Mouse (Mus musculus): Measurements from ENCODE around the gene Cmss1. TPM values are rescaled to one million over a fixed set of nuclear protein-coding genes. Genes with fewer than 3 reads are reported as not detected.

Gene Cmss1
- polyA plus RNA-seq, 1 experiment from 2014 or later = 67.9 TPM

DNA sequence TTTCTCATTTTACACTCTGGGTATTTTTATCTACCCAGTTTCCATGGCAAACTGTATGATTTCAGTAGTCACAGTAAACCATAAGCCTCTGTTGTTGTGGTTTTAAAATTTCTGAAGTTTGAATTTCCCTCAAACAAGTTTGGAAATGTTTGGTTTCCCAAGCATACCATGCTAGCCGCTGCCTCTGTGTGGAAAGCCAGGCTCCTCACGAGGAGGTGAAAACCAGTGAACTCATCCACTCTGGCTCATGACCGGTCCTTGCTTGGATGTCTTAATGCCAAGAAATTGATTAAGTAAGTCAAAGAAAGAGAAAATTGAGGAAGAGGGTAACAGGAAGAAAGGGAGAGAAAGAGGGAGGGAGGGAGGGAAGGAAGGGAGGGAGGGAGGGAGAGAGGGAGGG is 48.4 kb downstream of the Cmss1 start:
- TF ChIP-seq CTCF (IDR thresholded peaks at IDR 0.05; ENCODE audit: low read depth) = no peak
- WGBS = 78% methylated on average over 3 of the region's 3 CpGs
- no peak overlapping the region for H3K27ac ChIP-seq (ENCODE audit: low read depth)
- peaks cover 8% of the 10 kb centered on the region; the same call in 1 of the 2 replicates for H3K4me1 ChIP-seq (ENCODE audit: insufficient read depth)
- no peak for DNase-seq
- no peak overlapping the region for H3K4me2 ChIP-seq
- no peak overlapping the region for H3K4me3 ChIP-seq (ENCODE audit: low read depth, low read length)
- H3K9me3 ChIP-seq (ENCODE audit: low read depth, low read length) = no peaks in the 10 kb centered on the region
- H3K9ac ChIP-seq = no peak overlapping the region
- H3K27me3 ChIP-seq (ENCODE audit: insufficient read depth, low read length) = no peaks in the 10 kb centered on the region
- peaks cover 5% of the 10 kb centered on the region; the same call in 1 of the 2 replicates for H3K36me3 ChIP-seq (ENCODE audit: insufficient read depth)
- ATAC-seq (ENCODE audit: insufficient read depth) = no peak

GRCm38 (mm10) chr16:57556244-57556643 is 50.4 kb downstream of the Cmss1 start:
- 64% methylated on average over 2 of the region's 2 CpGs for WGBS
- H3K27ac ChIP-seq (ENCODE audit: low read depth) = no peak overlapping the region
- H3K36me3 ChIP-seq (ENCODE audit: insufficient read depth) = peaks cover under 1% of the 10 kb centered on the region; the same call in 1 of the 2 replicates
- H3K4me3 ChIP-seq (ENCODE audit: low read depth, low read length) = no peak overlapping the region
- no peaks in the 10 kb centered on the region for H3K27me3 ChIP-seq (ENCODE audit: insufficient read depth, low read length)
- no peak overlapping the region for H3K4me2 ChIP-seq
- ATAC-seq (ENCODE audit: insufficient read depth) = no peak
- peaks cover 12% of the 10 kb centered on the region; the same call in 1 of the 2 replicates for H3K4me1 ChIP-seq (ENCODE audit: insufficient read depth)
- no peak for DNase-seq
- no peaks in the 10 kb centered on the region for H3K9me3 ChIP-seq (ENCODE audit: low read depth, low read length)
- H3K9ac ChIP-seq = no peak overlapping the region
- no peak for TF ChIP-seq CTCF (IDR thresholded peaks at IDR 0.05; ENCODE audit: low read depth)

- no peaks in the 10 kb centered on the region; the same call in 1 of the 2 replicates for H3K36me3 ChIP-seq (ENCODE audit: insufficient read depth)
- H3K27ac ChIP-seq (ENCODE audit: low read depth) = no peak overlapping the region
- DNase-seq = no peak
- TF ChIP-seq CTCF (IDR thresholded peaks at IDR 0.05; ENCODE audit: low read depth) = no peak
- no peak for ATAC-seq (ENCODE audit: insufficient read depth)
- no peak overlapping the region for H3K9ac ChIP-seq
- no peaks in the 10 kb centered on the region for H3K27me3 ChIP-seq (ENCODE audit: insufficient read depth, low read length)
- no peak overlapping the region for H3K4me2 ChIP-seq
- no peak overlapping the region for H3K4me3 ChIP-seq (ENCODE audit: low read depth, low read length)
- peaks cover 12% of the 10 kb centered on the region for H3K4me1 ChIP-seq (ENCODE audit: insufficient read depth)
- 73% methylated on average over 4 of the region's 4 CpGs for WGBS
- no peaks in the 10 kb centered on the region for H3K9me3 ChIP-seq (ENCODE audit: low read depth, low read length)
Observed at GRCm38 (mm10) chr16:57555667-57556066, 51.0 kb downstream of the Cmss1 start.

DNA sequence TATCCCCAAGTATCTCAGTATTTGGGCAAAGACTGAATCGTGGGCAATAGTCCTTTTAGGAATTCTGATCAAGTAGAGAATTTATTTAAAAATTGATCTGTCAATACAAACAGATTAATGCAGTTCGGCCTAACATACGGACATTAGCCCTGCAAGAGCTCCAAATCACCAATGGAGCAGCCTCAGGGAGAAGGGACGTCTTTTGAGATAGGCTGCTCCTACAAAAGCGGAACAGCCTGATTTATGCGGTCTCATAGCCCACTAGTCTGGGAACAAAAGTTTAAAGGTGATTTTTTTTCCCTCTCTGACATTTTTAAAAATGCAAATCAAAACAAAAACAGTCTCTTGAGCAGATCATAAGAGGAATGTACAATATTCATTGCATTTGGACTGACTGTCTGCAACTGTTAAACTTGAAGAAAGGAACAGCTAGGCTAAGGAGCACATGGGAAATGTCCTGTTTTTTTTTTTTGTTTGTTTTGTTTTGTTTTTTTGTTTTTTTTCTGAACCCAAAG is 51.7 kb downstream of the Cmss1 start:
- H3K36me3 ChIP-seq (ENCODE audit: insufficient read depth) = no peaks in the 10 kb centered on the region; the same call in 1 of the 2 replicates
- H3K27me3 ChIP-seq (ENCODE audit: insufficient read depth, low read length) = no peaks in the 10 kb centered on the region
- H3K27ac ChIP-seq (ENCODE audit: low read depth) = no peak overlapping the region
- no peak overlapping the region for H3K9ac ChIP-seq
- no peaks in the 10 kb centered on the region for H3K9me3 ChIP-seq (ENCODE audit: low read depth, low read length)
- no peak for TF ChIP-seq CTCF (IDR thresholded peaks at IDR 0.05; ENCODE audit: low read depth)
- peaks cover 12% of the 10 kb centered on the region for H3K4me1 ChIP-seq (ENCODE audit: insufficient read depth)
- H3K4me2 ChIP-seq = no peak overlapping the region
- ATAC-seq (ENCODE audit: insufficient read depth) (no peak), DNase-seq (no peak)
- no peak overlapping the region for H3K4me3 ChIP-seq (ENCODE audit: low read depth, low read length)
- WGBS = 81% methylated on average over 6 of the region's 6 CpGs

DNA sequence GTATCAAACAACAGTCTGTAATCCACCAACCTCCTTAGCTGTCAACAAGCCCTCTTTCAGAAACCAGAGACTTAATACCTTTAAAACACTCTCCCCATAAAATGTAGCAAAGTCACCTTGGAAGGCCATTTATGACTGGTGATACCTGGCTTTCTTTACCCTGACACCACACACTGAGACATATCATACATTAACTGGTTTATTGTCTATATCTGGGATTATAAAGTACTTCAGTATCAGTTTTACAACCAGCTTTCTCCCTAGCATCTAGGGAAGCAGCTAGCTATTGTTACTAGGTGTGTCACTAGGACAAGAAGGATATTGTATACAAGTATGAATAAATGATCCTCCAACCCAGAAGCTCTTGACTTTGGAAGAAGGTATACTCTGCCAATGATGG is 53.4 kb downstream of the Cmss1 start:
- Histone ChIP-seq H3K4me2 (no peak overlapping the region), H3K27me3 (ENCODE audit: insufficient read depth, low read length) (no peaks in the 10 kb centered on the region), H3K4me1 (ENCODE audit: insufficient read depth) (peaks cover 12% of the 10 kb centered on the region), H3K36me3 (ENCODE audit: insufficient read depth) (no peaks in the 10 kb centered on the region; the same call in 1 of the 2 replicates), H3K9ac (no peak overlapping the region), H3K4me3 (ENCODE audit: low read depth, low read length) (no peak overlapping the region), H3K9me3 (ENCODE audit: low read depth, low read length) (no peaks in the 10 kb centered on the region), H3K27ac (ENCODE audit: low read depth) (no peak overlapping the region)
- no peak for TF ChIP-seq CTCF (IDR thresholded peaks at IDR 0.05; ENCODE audit: low read depth)
- DNase-seq (no peak), ATAC-seq (ENCODE audit: insufficient read depth) (no peak)

DNA sequence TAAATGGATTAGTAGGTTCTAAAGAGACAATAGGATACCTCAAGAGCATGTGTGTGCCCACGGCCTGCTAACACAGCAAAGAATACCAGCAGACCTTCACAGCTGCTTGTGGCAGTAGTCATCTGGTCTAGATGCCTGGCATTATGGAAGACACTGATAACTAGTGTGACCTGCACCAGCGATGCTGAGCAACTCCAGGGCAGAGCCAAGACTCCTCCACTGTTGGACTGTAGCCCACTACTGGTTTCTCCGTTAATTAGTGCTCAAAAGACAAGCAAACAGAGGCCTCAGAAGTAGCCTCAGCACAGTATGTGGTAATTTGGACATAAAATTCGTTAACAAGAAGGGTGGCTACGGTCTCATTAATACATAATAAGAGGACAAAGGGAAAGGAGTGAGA is 54.0 kb downstream of the Cmss1 start:
- no peak overlapping the region for H3K27ac ChIP-seq (ENCODE audit: low read depth)
- no peak overlapping the region for H3K9ac ChIP-seq
- no peak for DNase-seq
- ATAC-seq (ENCODE audit: insufficient read depth) = no peak
- 85% methylated on average over 5 of the region's 5 CpGs for WGBS
- no peaks in the 10 kb centered on the region; the same call in 1 of the 2 replicates for H3K36me3 ChIP-seq (ENCODE audit: insufficient read depth)
- no peak overlapping the region for H3K4me3 ChIP-seq (ENCODE audit: low read depth, low read length)
- peaks cover 12% of the 10 kb centered on the region for H3K4me1 ChIP-seq (ENCODE audit: insufficient read depth)
- no peak for TF ChIP-seq CTCF (IDR thresholded peaks at IDR 0.05; ENCODE audit: low read depth)
- H3K4me2 ChIP-seq = no peak overlapping the region; the same call in 1 of the 2 replicates
- H3K27me3 ChIP-seq (ENCODE audit: insufficient read depth, low read length) = no peaks in the 10 kb centered on the region
- no peaks in the 10 kb centered on the region for H3K9me3 ChIP-seq (ENCODE audit: low read depth, low read length)

- no peak for TF ChIP-seq CTCF (IDR thresholded peaks at IDR 0.05; ENCODE audit: low read depth)
- Histone ChIP-seq H3K4me3 (ENCODE audit: low read depth, low read length) (peak overlapping the region; percentile 33; the same call in 1 of the 2 replicates), H3K36me3 (ENCODE audit: insufficient read depth) (no peaks in the 10 kb centered on the region; the same call in 1 of the 2 replicates), H3K27ac (ENCODE audit: low read depth) (no peak overlapping the region), H3K4me1 (ENCODE audit: insufficient read depth) (peaks cover 12% of the 10 kb centered on the region), H3K4me2 (peak overlapping the region; percentile 56), H3K9me3 (ENCODE audit: low read depth, low read length) (no peaks in the 10 kb centered on the region), H3K27me3 (ENCODE audit: insufficient read depth, low read length) (no peaks in the 10 kb centered on the region), H3K9ac (no peak overlapping the region)
- WGBS = 57% methylated on average over 2 of the region's 2 CpGs
- DNase-seq (no peak), ATAC-seq (ENCODE audit: insufficient read depth) (no peak)
Observed at GRCm38 (mm10) chr16:57551617-57552016, 55.0 kb downstream of the Cmss1 start.
